In the genomic region with DNA sequence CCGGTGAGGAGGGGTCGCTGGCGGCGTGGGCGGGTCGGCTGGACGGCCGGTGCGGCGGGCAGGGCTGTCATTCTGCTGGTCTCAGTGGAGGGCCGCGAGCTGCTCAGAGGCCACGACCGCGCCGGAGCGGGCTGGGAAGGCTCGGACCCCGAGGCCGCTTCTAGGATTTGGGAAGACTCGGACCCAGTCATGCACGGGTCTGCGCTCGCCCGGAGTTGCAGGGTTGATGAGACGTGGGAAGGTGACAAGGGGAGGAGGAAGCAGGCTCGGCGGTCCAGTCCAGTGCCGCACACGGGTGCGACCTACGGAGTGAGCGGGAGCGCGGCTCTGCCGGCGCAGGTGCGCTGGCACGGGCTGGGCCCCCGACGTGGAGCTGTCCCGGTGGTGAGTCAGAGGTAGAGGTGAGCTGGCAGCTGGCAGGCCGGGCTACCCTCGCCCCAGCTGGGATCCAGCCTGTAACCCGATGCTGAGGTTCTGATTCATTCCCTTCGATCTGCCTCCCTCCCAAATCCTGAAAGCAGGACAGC, we compare ENCODE assay signal across 8 mouse cellular contexts. TPM values are rescaled to one million over a fixed set of nuclear protein-coding genes. Genes with fewer than 3 reads are reported as not detected.
DNase-seq lines count a peak whose midpoint lies in the region; ATAC-seq and TF ChIP-seq lines count a peak whose summit lies in the region.

No protein-coding gene starts in this region.

- WGBS in hindbrain, embryonic 15.5 days: under 1% methylated on average over 46 of the region's 46 CpGs
- 3% methylated on average over 46 of the region's 46 CpGs for WGBS in liver, embryonic 16.5 days (ENCODE audit: insufficient replicate concordance)

- peaks cover 32% of the 10 kb centered on the region for H3K4me1 ChIP-seq in G1E (ENCODE audit: insufficient read depth, low read depth, low read length)
- peaks cover 18% of the 10 kb centered on the region for H3K4me1 ChIP-seq in hindbrain, embryonic 15.5 days (replicated peaks)
- peaks cover 12% of the 10 kb centered on the region for H3K4me1 ChIP-seq in liver, embryonic 16.5 days (ENCODE audit: control insufficient read depth, low read depth, low read length)

- DNase-seq in left cerebral cortex, postnatal 4 days: peak; percentile 46
- no peak for DNase-seq in left cerebral cortex, adult 11 months (ENCODE audit: low spot score)
- no peak for DNase-seq in G1E (ENCODE audit: low spot score)
- DNase-seq in cerebellum, adult 8-10 months: peak; percentile 71
- DNase-seq in urinary bladder, postnatal 10 days (ENCODE audit: low spot score): peak; percentile 26
- no peak for DNase-seq in spleen, postnatal 36 days (ENCODE audit: low spot score in 2 of 2)

- intact Hi-C loops in left cerebral cortex, postnatal 4 days (cut with DNase I): no loop called here

- TF ChIP-seq CTCF in G1E (IDR thresholded peaks at IDR 0.05; ENCODE audit: low read depth, low read length): no peak

- H3K27ac ChIP-seq in hindbrain, embryonic 15.5 days (replicated peaks): peak overlapping the region; percentile 84
- no peak overlapping the region for H3K27ac ChIP-seq in liver, embryonic 16.5 days (ENCODE audit: low read length)

- H3K4me3 ChIP-seq in G1E (ENCODE audit: low read depth, low read length): peak overlapping the region; percentile 73
- H3K4me3 ChIP-seq in hindbrain, embryonic 15.5 days: peak overlapping the region; percentile 70
- H3K4me3 ChIP-seq in liver, embryonic 16.5 days (ENCODE audit: low read depth, low read length): peak overlapping the region; percentile 67

- H3K9me3 ChIP-seq in G1E (replicated peaks): peaks cover 4% of the 10 kb centered on the region
- no peaks in the 10 kb centered on the region for H3K9me3 ChIP-seq in hindbrain, embryonic 15.5 days
- no peaks in the 10 kb centered on the region for H3K9me3 ChIP-seq in liver, embryonic 16.5 days (replicated peaks; ENCODE audit: control insufficient read depth, low read length)

- peak overlapping the region; percentile 88 for H3K4me2 ChIP-seq in hindbrain, embryonic 15.5 days
- H3K4me2 ChIP-seq in liver, embryonic 16.5 days (ENCODE audit: low read depth, low read length): peak overlapping the region; percentile 92

- peaks cover 70% of the 10 kb centered on the region for H3K27me3 ChIP-seq in G1E (ENCODE audit: insufficient read depth, low read length)
- no peaks in the 10 kb centered on the region; the same call in 1 of the 2 replicates for H3K27me3 ChIP-seq in hindbrain, embryonic 15.5 days
- peaks cover 33% of the 10 kb centered on the region for H3K27me3 ChIP-seq in liver, embryonic 16.5 days (ENCODE audit: control insufficient read depth, insufficient read depth, low read depth, low read length)

- no peak for ATAC-seq in G1E (ENCODE audit: extremely low read depth, insufficient number of reproducible peaks, low FRiP score, poor library complexity, severe bottlenecking)
- ATAC-seq in hindbrain, embryonic 15.5 days (ENCODE audit: low FRiP score, low read depth): no peak; the same call in none of the 2 replicates
- no peak; the same call in 1 of the 2 replicates for ATAC-seq in liver, embryonic 16.5 days (ENCODE audit: low read depth)

- H3K9ac ChIP-seq in hindbrain, embryonic 15.5 days: peak overlapping the region; percentile 76
- H3K9ac ChIP-seq in liver, embryonic 16.5 days (ENCODE audit: low read depth, low read length): peak overlapping the region; percentile 61

- H3K36me3 ChIP-seq in G1E (replicated peaks): no peaks in the 10 kb centered on the region
- H3K36me3 ChIP-seq in hindbrain, embryonic 15.5 days: no peaks in the 10 kb centered on the region
- H3K36me3 ChIP-seq in liver, embryonic 16.5 days (ENCODE audit: control insufficient read depth, insufficient read depth): no peaks in the 10 kb centered on the region

RNA-seq across cellular contexts. Expression of a gene that starts 0.4 kb away (rescaled TPM):
- total RNA-seq in left cerebral cortex, postnatal 4 days (2021): 10 to 100 TPM; 74.9 to 76.5 TPM
- total RNA-seq in G1E (2014; fragmentation: Nextera tagmentation): not detected in 2 replicates
- 2.3 and 4.4 TPM in 2 replicates for total RNA-seq in G1E (2017)
- polyA plus RNA-seq in G1E (2012): 0.05 and 0.07 TPM in 2 replicates
- polyA plus RNA-seq in hindbrain, embryonic 15.5 days (2015; fragmentation: Nextera tagmentation; extraction: Ambion mirVana): 30.9 and 36.8 TPM in 2 replicates
- polyA plus RNA-seq in liver, embryonic 16.5 days (2015; fragmentation: Nextera tagmentation; extraction: Ambion mirVana): 3.0 and 4.4 TPM in 2 replicates

RNA-seq across cellular contexts. Expression of a gene that starts 13.1 kb away (rescaled TPM):
- total RNA-seq in left cerebral cortex, postnatal 4 days (2021): 10 to 100 TPM; 27.7 TPM
- 11.0 and 18.3 TPM in 2 replicates for total RNA-seq in G1E (2014; fragmentation: Nextera tagmentation)
- 23.3 and 25.2 TPM in 2 replicates for total RNA-seq in G1E (2017)
- polyA plus RNA-seq in G1E (2012): 23.7 and 24.9 TPM in 2 replicates
- 28.8 and 30.7 TPM in 2 replicates for polyA plus RNA-seq in hindbrain, embryonic 15.5 days (2015; fragmentation: Nextera tagmentation; extraction: Ambion mirVana)
- polyA plus RNA-seq in liver, embryonic 16.5 days (2015; fragmentation: Nextera tagmentation; extraction: Ambion mirVana): 12.9 TPM in 2 replicates

Comparison
In these comparisons a context has a peak if more than half of its experiments do, and no peak if none do; other contexts are left out.
1. DNase-seq: peak in left cerebral cortex, postnatal 4 days (single experiment), cerebellum, adult 8-10 months (single experiment) and urinary bladder, postnatal 10 days (single experiment); none in left cerebral cortex, adult 11 months (single experiment), G1E (single experiment) and spleen, postnatal 36 days (0 of 2).
2. Peak in every context shown above with its lines, with median percentiles within 50 percentile points of each other: H3K4me3 ChIP-seq.